Mouse (Mus musculus) kidney, adult 8-10 months (tissue): ENCODE measurements at regions not wholly inside any gene's neighbourhood (a gene's known extent, or its start where the extent isn't known, plus 50 kb on each side); places are given as distances from the start of the nearest gene placed in this dataset.
A peak's percentile ranks its signal among the peaks of the same experiment; 100 is the strongest.

Source experiments
- DNase-seq, 2 experiments: peaks; one replicate each; pipeline ENCODE4 v3.0.0; 2022

DNA sequence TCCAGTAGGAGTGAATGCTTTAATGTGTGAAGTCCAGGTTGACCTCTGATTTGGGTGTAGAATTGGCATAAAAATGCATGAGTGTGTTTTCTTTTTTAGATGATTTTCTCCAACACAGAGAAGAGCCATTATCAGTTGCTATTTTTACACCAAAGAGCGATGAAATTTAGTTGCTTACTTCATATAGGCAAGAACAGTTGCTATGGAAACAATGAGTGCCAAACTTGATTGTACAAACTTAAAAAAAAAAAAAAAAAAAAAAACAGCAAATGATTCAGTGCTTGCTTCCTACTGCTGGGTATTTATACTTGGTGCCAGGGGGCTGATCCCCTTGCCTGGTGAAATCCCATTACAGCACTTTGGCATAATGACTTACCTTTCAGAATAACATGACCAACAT lies 268.0 kb downstream of the Sec23a start:
- DNase-seq = no peak

DNA sequence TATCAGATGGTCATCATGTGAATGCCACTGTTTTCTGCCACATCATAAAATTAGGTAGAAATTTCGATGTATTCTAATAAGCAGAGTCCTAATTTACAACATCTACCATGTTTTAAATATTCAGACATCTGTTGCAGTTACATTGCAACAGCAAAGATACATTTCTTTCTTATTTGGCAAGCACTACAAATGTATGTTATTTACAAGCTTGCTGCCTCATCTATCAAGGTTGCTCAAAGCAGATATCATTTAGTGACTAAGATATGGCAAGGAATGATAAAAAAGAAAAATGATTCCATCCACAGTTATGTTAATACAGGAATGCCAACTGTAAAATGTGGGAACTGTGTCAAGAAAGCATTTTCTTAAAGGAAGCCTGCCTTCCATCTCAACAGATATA lies 283.7 kb downstream of the Sec23a start:
- no peak for DNase-seq

DNA sequence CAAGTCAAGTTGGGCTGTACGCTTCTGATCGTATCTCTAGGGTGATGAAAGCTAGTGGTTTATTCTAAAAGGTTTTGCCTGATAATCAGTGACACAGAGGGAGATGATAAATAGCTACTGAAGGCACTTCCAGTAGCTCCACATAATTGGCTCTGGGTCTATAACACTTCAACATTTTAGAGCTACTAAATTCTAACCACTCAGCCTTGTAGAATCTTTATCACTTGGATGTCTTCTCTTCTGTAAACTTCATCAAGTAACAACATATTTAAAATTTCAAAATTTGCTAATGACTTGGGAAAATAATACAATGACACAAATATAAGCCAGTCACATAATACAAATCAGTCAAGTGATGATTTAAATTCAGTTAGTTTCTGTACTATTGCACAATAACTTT lies 284.3 kb downstream of the Sec23a start:
- no peak for DNase-seq

DNA sequence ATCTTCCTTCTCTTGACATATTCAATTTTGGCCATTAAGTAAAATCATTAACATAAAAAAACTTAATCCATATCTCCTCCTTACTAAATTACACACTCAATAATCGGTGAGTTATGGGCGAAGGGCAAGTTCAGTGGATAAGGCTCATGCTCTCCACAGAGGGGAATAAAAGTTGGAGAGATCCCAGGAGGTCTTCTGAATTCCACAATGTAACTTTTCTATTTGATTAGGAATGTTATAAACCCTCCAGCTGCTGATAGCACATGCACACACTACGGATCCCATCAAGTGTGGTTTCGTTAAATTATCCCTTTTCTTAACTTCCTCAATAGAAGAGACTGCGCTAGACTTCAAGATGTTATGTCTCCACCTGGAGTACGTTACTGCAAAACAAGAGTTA lies 293.9 kb downstream of the Sec23a start:
- DNase-seq = no peak

DNA sequence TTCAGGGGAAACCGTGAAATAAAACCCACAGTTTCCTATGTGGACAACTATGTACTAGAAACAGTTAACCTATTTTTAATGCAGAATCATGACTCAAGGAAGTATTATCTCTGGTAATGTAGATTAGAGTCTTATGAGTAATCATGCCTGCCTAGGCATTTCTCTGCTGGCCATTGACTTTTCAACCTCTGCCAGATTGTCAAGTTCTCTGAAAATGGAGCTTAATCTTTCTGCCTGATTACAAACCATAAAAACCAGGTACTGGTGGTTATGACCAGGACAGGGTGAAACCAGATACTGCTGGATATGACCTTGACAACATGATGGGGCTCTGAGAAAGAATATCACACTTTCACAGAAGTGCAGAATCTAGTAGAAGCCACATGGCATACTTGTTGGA lies 297.6 kb downstream of the Sec23a start:
- DNase-seq = no peak

- DNase-seq = no peak
Measured at GRCm38 (mm10) chr12:58695680-58696079, 316.1 kb downstream of the Sec23a start.

- DNase-seq = no peak
Measured at GRCm38 (mm10) chr12:58669914-58670635, 341.7 kb downstream of the Sec23a start.

GRCm38 (mm10) chr12:58654530-58655056 lies 357.2 kb downstream of the Sec23a start:
- DNase-seq = no peak

- no peak for DNase-seq
Measured at GRCm38 (mm10) chr12:58653751-58654150, 358.1 kb downstream of the Sec23a start.

DNA sequence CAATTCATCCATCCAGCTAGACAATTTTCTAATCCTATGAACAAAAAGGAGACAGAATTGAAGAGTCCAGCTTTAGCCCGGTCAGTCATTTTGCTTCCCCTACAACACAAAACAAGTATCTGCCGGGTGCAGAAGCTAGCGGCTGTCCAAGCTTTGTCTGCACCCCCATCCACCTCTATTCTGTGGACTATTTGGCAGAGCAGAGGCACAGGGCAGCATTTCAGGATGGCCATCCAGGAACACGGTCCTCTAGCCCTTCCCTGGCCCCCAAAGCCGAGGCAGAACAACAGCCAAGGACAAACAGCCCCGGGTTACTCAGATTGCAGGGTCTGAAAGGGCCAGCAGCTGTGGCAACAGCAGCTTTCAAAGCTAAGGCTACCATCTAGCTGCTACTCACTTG lies 358.6 kb downstream of the Sec23a start:
- no peak for DNase-seq

GRCm38 (mm10) chr12:58652701-58653100 lies 359.1 kb downstream of the Sec23a start:
- no peak for DNase-seq

DNA sequence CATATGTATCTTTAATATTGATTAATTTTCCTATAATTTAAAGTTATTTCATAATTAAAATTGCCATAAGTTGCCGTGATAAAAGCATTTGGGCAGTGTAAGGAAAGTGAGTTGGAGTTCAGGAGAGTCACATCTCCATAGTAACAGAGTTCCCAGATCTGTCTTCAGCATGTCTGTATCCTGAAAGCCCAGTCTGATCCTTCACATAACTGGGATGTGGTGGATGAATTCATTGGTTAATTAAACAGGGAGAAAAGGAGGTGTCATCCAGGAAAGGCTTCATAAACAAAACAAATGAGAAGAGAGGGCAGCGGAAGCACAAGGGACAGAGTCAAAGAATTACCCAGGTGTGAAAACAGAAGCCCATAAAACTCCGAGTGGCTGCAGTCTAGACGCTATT lies 363.5 kb downstream of the Sec23a start:
- no peak for DNase-seq

GRCm38 (mm10) chr12:58643843-58644242 lies 368.0 kb downstream of the Sec23a start:
- no peak for DNase-seq

DNA sequence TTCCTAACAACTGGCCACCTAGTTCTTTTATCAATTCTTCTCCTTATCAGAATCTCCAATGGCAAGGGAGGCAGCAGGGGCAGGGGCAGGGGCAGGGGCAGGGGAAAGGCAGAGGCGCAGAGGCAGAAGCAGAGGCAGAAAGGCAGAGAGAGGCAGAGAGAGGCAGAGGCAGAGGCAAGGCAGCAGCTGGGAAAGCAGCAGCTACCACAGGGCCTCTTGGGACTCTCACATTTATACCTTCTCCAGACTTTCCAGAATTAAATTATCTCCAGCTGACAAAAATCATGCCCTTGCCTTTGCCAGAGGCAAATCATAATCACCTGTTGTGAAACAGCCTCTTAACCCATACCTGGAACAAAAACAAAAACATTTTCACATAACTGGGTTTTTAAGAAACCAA lies 370.4 kb upstream of the Clec14a start:
- no peak for DNase-seq

DNA sequence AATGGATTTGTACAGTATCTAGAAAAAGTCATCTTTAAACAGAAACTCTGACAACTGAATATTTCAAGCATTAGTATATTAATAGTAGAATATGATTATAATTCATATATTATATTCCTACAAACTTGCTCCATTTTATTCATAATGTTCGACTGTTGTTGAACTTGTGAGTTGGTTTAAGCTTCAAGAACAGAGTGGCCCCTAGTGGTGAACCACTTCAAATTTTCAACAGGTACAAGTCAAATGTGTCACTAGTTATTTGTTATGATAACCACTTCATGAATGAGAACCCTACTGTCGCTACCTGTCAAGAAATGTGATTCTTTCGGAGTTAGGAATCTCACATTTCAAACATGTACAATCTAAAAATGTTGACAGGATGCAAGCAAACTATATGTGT lies 369.2 kb upstream of the Clec14a start:
- peak in 1 of 2 experiments; percentile 3 for DNase-seq

DNA sequence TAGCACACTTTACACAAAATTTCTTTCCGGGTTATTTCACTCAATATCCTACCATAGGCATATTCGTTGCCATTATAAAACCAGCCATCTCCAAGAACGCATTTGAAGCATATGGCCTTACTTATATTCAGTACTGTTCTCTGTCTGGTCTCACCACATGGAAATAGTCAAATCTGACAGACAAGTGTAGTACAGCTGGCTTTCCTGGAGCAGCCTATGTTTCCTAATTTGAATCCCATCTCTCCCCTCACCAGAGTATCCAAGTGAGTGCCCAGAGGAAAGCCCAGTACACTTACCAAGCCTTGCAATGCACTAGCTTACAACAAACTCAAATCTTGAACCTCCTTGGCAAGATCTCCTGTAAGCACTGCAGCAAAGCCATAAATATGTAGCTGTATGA lies 363.4 kb upstream of the Clec14a start:
- no peak for DNase-seq

DNA sequence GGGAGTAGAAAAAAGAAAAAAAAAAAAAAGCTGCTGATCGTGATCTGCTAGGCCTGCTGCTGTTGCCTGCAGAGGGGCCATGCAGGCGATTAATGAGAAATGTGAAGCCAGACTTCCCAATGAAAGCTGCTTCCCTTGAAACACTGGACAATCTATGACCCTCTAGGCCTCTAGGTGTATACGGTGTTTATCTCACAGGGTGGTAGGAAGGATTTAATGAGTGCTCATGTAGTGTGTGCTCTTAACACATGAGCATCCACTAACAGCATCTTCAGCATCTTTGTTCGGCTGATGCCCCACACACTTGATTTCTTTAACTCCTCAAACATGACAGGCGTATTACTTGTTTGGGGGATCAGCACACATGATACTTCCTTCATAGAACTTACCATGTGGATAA lies 359.7 kb upstream of the Clec14a start:
- no peak for DNase-seq

DNA sequence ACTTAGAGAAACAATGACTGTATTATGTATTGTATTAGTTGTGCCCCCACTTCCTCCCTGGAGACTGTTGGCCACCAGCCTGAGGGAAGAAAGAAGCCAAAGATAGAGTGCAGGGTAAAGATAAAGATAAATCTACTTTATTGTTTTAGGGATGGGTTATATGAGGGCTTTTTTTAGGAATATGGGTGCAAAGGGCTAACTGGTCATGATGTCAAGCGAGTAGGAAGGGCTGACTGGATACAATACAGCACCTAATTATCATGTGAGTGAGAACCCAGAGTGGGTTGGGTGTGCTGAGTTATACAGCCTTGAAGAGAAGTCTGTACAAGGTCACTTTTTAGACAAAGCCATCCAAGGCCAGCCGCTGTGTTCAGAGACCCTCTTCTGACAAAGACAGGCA lies 356.1 kb upstream of the Clec14a start:
- DNase-seq = no peak

DNA sequence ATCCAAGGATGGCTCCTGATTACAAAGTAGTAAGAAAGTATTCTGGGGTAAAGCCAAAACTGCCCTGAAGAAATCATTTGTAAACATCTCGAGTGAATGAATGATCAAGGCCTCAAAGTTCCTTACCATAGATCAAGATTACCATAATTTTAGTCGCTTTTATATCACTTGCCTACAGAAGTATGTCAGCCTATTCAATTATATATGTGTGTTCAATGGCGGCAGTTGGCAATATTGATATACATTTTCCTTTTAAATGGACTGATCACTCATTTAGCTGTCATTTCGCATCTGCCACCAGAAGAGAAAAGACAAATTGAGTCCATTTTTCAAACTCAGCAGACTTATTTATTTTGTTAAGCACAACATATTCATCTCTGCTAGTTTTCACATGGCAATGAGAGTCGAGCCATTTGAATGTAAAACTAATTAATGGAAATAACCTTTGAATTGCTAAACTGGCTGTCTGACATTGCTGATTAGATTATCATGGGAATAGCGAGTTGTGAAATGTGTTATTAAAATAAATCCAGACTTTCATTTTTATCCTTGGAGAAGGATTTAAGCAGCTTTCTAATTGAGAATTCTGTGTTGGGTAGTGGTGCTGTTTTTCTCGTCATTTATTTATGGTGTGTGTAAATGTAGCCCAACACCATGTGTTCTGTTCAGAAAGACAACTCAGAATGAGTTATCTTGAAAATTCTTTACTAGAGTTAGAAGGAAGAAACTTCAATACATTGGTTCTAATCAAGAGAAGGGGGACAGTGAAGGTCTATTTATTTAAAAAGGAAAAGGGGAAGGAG lies 350.6 kb upstream of the Clec14a start:
- no peak for DNase-seq

DNA sequence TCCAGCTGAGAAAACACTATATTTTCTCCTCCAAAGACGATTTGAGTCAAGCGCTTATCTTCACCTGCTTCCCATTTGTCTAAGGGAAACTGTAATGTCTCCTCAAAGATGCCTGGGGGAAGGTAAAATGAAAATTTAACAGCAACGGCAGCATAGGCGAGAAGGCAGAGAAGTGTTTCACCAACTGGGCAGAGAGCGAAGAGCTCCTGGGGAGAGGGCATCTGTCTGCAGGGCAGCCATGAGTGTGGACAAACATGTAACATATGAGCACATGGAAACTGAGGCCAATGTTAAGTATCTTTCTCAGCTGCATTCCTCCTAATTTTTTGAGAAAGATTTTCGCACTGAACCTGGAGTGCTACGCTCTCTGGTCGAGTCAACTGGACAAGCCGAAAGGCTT lies 325.7 kb upstream of the Clec14a start:
- no peak for DNase-seq

DNA sequence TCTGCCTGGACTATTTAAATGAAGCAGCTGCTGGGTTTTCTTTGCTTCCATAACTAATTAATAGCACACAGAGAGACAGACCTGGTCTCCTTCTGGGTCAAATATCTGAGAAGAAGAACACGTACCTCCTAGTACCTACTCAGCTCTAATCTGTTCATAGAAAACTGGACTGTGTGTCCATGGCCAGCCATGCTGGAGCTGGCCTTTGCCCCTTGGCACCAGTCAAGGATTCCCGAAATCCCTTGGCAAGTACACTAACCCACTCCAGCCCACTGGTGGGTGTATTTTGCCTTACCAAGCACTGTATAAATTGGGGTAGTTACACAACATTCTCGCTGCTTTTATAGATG lies 322.4 kb upstream of the Clec14a start:
- peak; percentile 6 to 28 for DNase-seq

DNA sequence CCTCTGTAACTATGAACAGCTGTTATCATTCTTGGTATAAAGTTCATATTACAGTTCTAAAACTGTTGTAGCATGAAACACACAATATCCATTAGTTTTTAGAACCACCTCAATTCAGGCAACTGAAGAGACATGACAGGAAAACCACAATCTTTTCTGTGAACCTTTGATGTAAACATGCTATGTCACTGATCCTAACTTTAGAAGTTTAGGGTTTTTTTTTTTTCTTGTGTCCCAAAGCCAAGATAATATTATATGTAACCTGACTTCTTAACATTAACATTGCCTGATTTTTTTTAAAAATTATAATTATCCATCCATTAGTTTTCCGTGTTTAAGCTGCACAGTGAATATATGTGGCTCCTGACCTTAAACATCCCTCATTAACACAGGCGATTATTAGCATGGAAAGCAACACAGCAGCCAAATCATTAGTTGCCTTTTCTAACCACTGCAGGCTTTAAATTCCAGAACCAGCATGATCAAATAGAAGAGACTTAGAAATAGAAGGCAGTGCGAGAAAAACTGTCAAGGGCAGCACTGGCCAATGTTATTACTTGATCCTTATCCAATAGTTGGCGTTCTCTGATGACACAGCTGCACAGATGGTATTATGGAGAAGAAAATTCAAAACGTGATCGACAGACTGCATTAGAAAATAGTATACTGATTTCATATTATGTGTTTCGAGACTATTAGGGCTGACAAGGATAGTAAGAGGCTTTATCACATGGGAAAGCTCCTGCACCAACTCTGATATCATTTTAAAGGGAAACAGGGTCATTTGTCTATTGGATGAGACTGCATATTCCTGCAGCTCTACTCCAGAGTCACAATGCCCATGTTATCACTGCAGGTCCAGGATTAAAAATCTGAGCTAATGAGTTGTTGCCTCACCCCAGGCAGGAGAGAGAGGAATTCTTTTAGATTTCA lies 321.7 kb upstream of the Clec14a start:
- no peak for DNase-seq
